Mouse (Mus musculus) G1E (cell line): ENCODE results near the gene Tom1l2. TPM values are rescaled to one million over a fixed set of nuclear protein-coding genes. Genes with fewer than 3 reads are reported as not detected.

Experiments
- ATAC-seq: 2 replicates; pipeline ENCODE4 v1.8.0; 2016; ENCODE audit warnings: mild to moderate bottlenecking; ENCODE audit not compliant: insufficient number of reproducible peaks, poor library complexity, low FRiP score, severe bottlenecking; ENCODE audit errors: extremely low read depth
- DNase-seq: peaks from one replicate; pipeline ENCODE4 v3.0.0; 2012; ENCODE audit warnings: low spot score
- H3K27me3 ChIP-seq: 2 replicates; pipeline ENCODE4 v1.6.1; 2012; ENCODE audit warnings: mild to moderate bottlenecking, low read length, inconsistent platforms; ENCODE audit not compliant: insufficient read depth
- H3K36me3 ChIP-seq: replicated peaks from 2 replicates; pipeline ENCODE3; 2012; ENCODE audit warnings: mild to moderate bottlenecking, inconsistent platforms
- H3K4me1 ChIP-seq: 2 replicates; pipeline ENCODE4 v1.6.1; 2012; ENCODE audit warnings: low read depth, low read length, inconsistent platforms, mixed read lengths; ENCODE audit not compliant: insufficient read depth
- H3K4me3 ChIP-seq: 2 replicates; pipeline ENCODE4 v1.5.1; 2012; ENCODE audit warnings: low read depth, mild to moderate bottlenecking, inconsistent platforms, low read length, moderate library complexity, mixed read lengths
- H3K9me3 ChIP-seq: replicated peaks from 2 replicates; pipeline ENCODE4 v1.6.1; 2012; ENCODE audit warnings: inconsistent platforms
- CTCF ChIP-seq: IDR thresholded peaks from 2 replicates; pipeline ENCODE4 v1.5.1; 2012; ENCODE audit warnings: low read depth, low read length, inconsistent platforms, mixed read lengths
- GATA1 ChIP-seq: IDR thresholded peaks from 2 replicates; pipeline ENCODE4 v1.6.1; 2012; ENCODE audit warnings: borderline replicate concordance, low read length, inconsistent platforms, mixed read lengths
- GATA2 ChIP-seq: IDR thresholded peaks from 2 replicates; pipeline ENCODE4 v1.6.1; 2012; ENCODE audit warnings: low read depth, low read length, inconsistent platforms, borderline replicate concordance
- POLR2AphosphoS5 ChIP-seq: IDR thresholded peaks from 2 replicates; pipeline ENCODE4 v1.6.1; 2012; ENCODE audit warnings: low read depth, low read length, inconsistent platforms; ENCODE audit not compliant: insufficient replicate concordance
- TAL1 ChIP-seq: conservative IDR thresholded peaks from 2 replicates; pipeline ENCODE4 v1.6.1; 2012; ENCODE audit warnings: low read depth, low read length, inconsistent platforms, mixed read lengths
- polyA plus RNA-seq: library from polyadenylated mRNA; stranded (reverse); fragments of >175 nt; gene quantifications from 2 replicates; pipeline ENCODE4 v1.2.3, GENCODE M21; 2012
- total RNA-seq, 2 experiments: library from RNA; stranded (forward) in 1 of 2; stranded (reverse) in 1 of 2; fragments of 200-1000 nt in 1 of 2; fragments of >200 nt in 1 of 2; fragmentation: Nextera tagmentation in 1 of 2; gene quantifications; 2 replicates each; pipeline ENCODE4 v1.2.3; 2014 to 2017

Tom1l2 gene
- total and polyA plus RNA-seq, 3 experiments, result 7.8 to 24.8 (median 20.9) TPM

GRCm38 (mm10) chr11:60233235-60233634 lies 119.5 kb downstream of the Tom1l2 start:
- Histone ChIP-seq H3K9me3 (no peaks in the 10 kb centered on the region), H3K27me3 (no peaks in the 10 kb centered on the region), H3K4me1 (peaks cover 8% of the 10 kb centered on the region), H3K4me3 (no peak overlapping the region), H3K36me3 (peaks cover 38% of the 10 kb centered on the region)
- DNase-seq, result no peak
- TF ChIP-seq TAL1 (no peak), POLR2AphosphoS5 (no peak), CTCF (no peak)
- ATAC-seq, result no peak

GRCm38 (mm10) chr11:60232441-60233058 lies 120.2 kb downstream of the Tom1l2 start:
- DNase-seq (no peak), ATAC-seq (no peak)
- Histone ChIP-seq H3K4me3 (no peak overlapping the region), H3K27me3 (no peaks in the 10 kb centered on the region; the same call in 1 of the 2 replicates), H3K4me1 (peaks cover 8% of the 10 kb centered on the region), H3K9me3 (no peaks in the 10 kb centered on the region), H3K36me3 (peaks cover 39% of the 10 kb centered on the region)
- TF ChIP-seq GATA1 (no peak), CTCF (no peak), POLR2AphosphoS5 (no peak), GATA2 (no peak), TAL1 (no peak)

DNA sequence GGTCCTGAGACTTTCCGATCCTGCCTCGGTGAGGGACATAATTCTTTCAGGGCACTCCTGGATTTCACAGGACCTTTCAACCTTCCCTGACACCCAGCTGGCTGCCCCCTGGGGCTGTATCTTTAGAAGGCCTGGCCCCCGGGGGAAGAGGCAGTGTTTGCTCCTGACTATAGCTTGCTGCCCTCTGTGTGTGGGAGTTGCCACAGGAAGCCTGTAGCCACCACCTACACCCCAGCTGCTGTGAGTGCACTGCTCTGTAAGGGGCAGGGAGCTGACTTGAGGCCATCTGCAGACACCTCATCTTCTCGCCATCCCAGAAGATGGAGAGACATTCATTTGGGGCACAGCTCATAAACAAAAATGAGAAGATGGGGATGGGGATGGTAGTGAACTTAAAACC lies 120.8 kb downstream of the Tom1l2 start:
- no peak for TF ChIP-seq POLR2AphosphoS5
- TF ChIP-seq CTCF, result no peak
- TF ChIP-seq GATA2, result no peak
- no peak for TF ChIP-seq TAL1
- no peak for TF ChIP-seq GATA1
- Histone ChIP-seq H3K4me1 (peaks cover 8% of the 10 kb centered on the region), H3K9me3 (no peaks in the 10 kb centered on the region), H3K27me3 (no peaks in the 10 kb centered on the region; the same call in 1 of the 2 replicates), H3K36me3 (peaks cover 40% of the 10 kb centered on the region), H3K4me3 (no peak overlapping the region)
- DNase-seq (no peak), ATAC-seq (no peak)

DNA sequence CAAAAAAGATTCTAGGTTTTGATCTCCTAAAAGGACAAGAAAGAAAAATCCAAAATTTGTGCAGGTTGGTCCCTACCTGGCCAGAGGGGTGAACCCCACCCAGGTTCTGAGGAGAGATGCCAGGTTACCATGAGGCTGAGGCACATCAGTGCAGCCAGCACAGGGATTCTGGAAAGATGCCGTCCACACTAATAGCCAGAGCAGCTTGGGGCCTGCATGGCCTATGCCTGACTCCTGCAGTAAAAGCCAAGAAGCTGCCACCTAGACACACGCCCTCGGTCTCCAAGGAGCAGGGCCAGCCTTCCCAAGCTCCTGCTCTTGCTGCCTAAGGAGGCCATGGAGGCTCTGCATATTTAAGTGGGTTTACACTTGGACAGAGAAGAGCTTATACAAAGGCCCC lies 121.4 kb downstream of the Tom1l2 start:
- H3K9me3 ChIP-seq, result no peaks in the 10 kb centered on the region
- no peak for ATAC-seq
- peaks cover 39% of the 10 kb centered on the region for H3K36me3 ChIP-seq
- DNase-seq, result no peak
- H3K4me1 ChIP-seq, result peaks cover 8% of the 10 kb centered on the region
- no peaks in the 10 kb centered on the region; the same call in 1 of the 2 replicates for H3K27me3 ChIP-seq
- no peak overlapping the region for H3K4me3 ChIP-seq
- TF ChIP-seq CTCF, result no peak
- no peak for TF ChIP-seq TAL1
- no peak for TF ChIP-seq GATA1
- TF ChIP-seq GATA2, result no peak
- no peak for TF ChIP-seq POLR2AphosphoS5

GRCm38 (mm10) chr11:60230512-60230911 lies 122.2 kb downstream of the Tom1l2 start:
- DNase-seq (no peak), ATAC-seq (no peak)
- no peaks in the 10 kb centered on the region; the same call in 1 of the 2 replicates for H3K27me3 ChIP-seq
- peaks cover 8% of the 10 kb centered on the region for H3K4me1 ChIP-seq
- H3K36me3 ChIP-seq, result peaks cover 36% of the 10 kb centered on the region
- TF ChIP-seq POLR2AphosphoS5 (no peak), GATA2 (no peak), GATA1 (no peak), TAL1 (no peak), CTCF (no peak)
- H3K9me3 ChIP-seq, result no peaks in the 10 kb centered on the region
- H3K4me3 ChIP-seq, result no peak overlapping the region

- H3K4me1 ChIP-seq, result peaks cover 12% of the 10 kb centered on the region
- peaks cover 33% of the 10 kb centered on the region for H3K36me3 ChIP-seq
- ATAC-seq, result no peak
- H3K27me3 ChIP-seq, result no peaks in the 10 kb centered on the region; the same call in 1 of the 2 replicates
- no peaks in the 10 kb centered on the region for H3K9me3 ChIP-seq
- no peak for TF ChIP-seq POLR2AphosphoS5
- no peak for TF ChIP-seq CTCF
- TF ChIP-seq GATA1, result no peak
- no peak for TF ChIP-seq TAL1
- no peak for TF ChIP-seq GATA2
- DNase-seq, result no peak
- H3K4me3 ChIP-seq, result no peak overlapping the region
Measured at GRCm38 (mm10) chr11:60229821-60230220, 122.9 kb downstream of the Tom1l2 start.

DNA sequence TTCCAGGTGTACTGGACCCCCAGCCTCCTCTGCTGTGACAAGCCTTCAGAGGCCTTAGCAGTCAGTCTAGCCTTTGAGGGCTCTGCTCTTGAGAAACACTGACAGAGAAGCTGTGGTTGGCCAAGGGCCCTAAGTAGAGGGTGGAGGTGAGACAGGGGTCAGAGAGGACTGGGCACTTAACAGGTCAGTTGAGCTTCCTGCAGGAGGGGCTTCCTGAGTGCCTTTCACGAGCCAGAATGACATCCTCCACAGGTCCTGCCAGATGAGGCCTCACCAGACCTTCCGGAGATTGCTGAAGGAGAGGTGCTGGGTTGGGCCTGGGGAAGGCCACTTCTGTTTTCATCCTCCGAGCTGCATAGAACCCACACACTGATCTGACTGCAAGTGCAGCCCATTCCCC lies 124.2 kb downstream of the Tom1l2 start:
- TF ChIP-seq POLR2AphosphoS5 (no peak), TAL1 (no peak), GATA2 (no peak), CTCF (no peak), GATA1 (no peak)
- Histone ChIP-seq H3K36me3 (peaks cover 33% of the 10 kb centered on the region), H3K4me3 (no peak overlapping the region), H3K27me3 (no peaks in the 10 kb centered on the region; the same call in 1 of the 2 replicates), H3K9me3 (no peaks in the 10 kb centered on the region), H3K4me1 (peaks cover 24% of the 10 kb centered on the region)
- ATAC-seq, result no peak
- no peak for DNase-seq
